Mouse (Mus musculus): Measurements from ENCODE around the gene Dnajc4. TPM values are rescaled to one million over a fixed set of nuclear protein-coding genes. Genes with fewer than 3 reads are reported as not detected.

The Dnajc4 gene
- total and polyA plus RNA-seq, 3 experiments: 11.6 to 29.4 (median 24.3) TPM

GRCm38 (mm10) chr19:6939106-6940002, 53.0 kb downstream of the Dnajc4 start:
- DNase-seq (ENCODE audit: low spot score): no peak
- Histone ChIP-seq H3K36me3 (replicated peaks) (peaks cover 31% of the 10 kb centered on the region), H3K4me1 (ENCODE audit: insufficient read depth, low read depth, low read length) (peaks cover 33% of the 10 kb centered on the region), H3K4me3 (ENCODE audit: low read depth, low read length) (peak overlapping the region; percentile 28; the same call in 1 of the 2 replicates), H3K27me3 (ENCODE audit: insufficient read depth, low read length) (peaks cover 12% of the 10 kb centered on the region), H3K9me3 (replicated peaks) (no peaks in the 10 kb centered on the region)
- no peak for TF ChIP-seq GATA1 (IDR thresholded peaks at IDR 0.05; ENCODE audit: borderline replicate concordance, low read length)
- no peak for TF ChIP-seq GATA2 (IDR thresholded peaks at IDR 0.05; ENCODE audit: borderline replicate concordance, low read depth, low read length)
- ATAC-seq (ENCODE audit: extremely low read depth, insufficient number of reproducible peaks, low FRiP score, poor library complexity, severe bottlenecking): no peak

Other genes starting within 250 kb of the Dnajc4 start
Only the 20 nearest of the 22 such genes appear.
- 3.6 and 9.6 TPM in 2 replicates for gene Rps6ka4, start 151.9 kb downstream of the Dnajc4 start, total RNA-seq (2014; fragmentation: Nextera tagmentation)
- 7.2 and 9.8 TPM in 2 replicates for gene Rps6ka4, start 151.9 kb downstream of the Dnajc4 start, total RNA-seq (2017)
- gene Rps6ka4, start 151.9 kb downstream of the Dnajc4 start, polyA plus RNA-seq (2012): 29.5 and 37.6 TPM in 2 replicates
- gene Ccdc88b, start 134.4 kb downstream of the Dnajc4 start, total RNA-seq (2014; fragmentation: Nextera tagmentation): 14.6 and 18.8 TPM in 2 replicates
- 54.3 and 65.7 TPM in 2 replicates for gene Ccdc88b, start 134.4 kb downstream of the Dnajc4 start, total RNA-seq (2017)
- gene Ccdc88b, start 134.4 kb downstream of the Dnajc4 start, polyA plus RNA-seq (2012): 102 and 124 TPM in 2 replicates
- gene Trmt112, start 82.9 kb downstream of the Dnajc4 start, total RNA-seq (2014; fragmentation: Nextera tagmentation): 191 and 244 TPM in 2 replicates
- gene Trmt112, start 82.9 kb downstream of the Dnajc4 start, total RNA-seq (2017): 286 and 298 TPM in 2 replicates
- gene Trmt112, start 82.9 kb downstream of the Dnajc4 start, polyA plus RNA-seq (2012): 261 and 287 TPM in 2 replicates
- 53.7 and 59.2 TPM in 2 replicates for gene Prdx5, start 82.5 kb downstream of the Dnajc4 start, total RNA-seq (2014; fragmentation: Nextera tagmentation)
- gene Prdx5, start 82.5 kb downstream of the Dnajc4 start, total RNA-seq (2017): 210 and 225 TPM in 2 replicates
- gene Prdx5, start 82.5 kb downstream of the Dnajc4 start, polyA plus RNA-seq (2012): 208 and 211 TPM in 2 replicates
- 10.0 and 17.9 TPM in 2 replicates for gene Esrra, start 70.8 kb downstream of the Dnajc4 start, total RNA-seq (2014; fragmentation: Nextera tagmentation)
- gene Esrra, start 70.8 kb downstream of the Dnajc4 start, total RNA-seq (2017): 21.1 and 25.6 TPM in 2 replicates
- 42.6 and 46.9 TPM in 2 replicates for gene Esrra, start 70.8 kb downstream of the Dnajc4 start, polyA plus RNA-seq (2012)
- not detected in 2 replicates for gene Catsperz, start 67.2 kb downstream of the Dnajc4 start, total RNA-seq (2014; fragmentation: Nextera tagmentation)
- 0.11 TPM in 1 of 2 replicates, not detected in the other for gene Catsperz, start 67.2 kb downstream of the Dnajc4 start, total RNA-seq (2017)
- gene Catsperz, start 67.2 kb downstream of the Dnajc4 start, polyA plus RNA-seq (2012): not detected in 2 replicates
- not detected in 2 replicates for gene Kcnk4, start 58.1 kb downstream of the Dnajc4 start, total RNA-seq (2014; fragmentation: Nextera tagmentation)
- gene Kcnk4, start 58.1 kb downstream of the Dnajc4 start, total RNA-seq (2017): 0.23 TPM in 1 of 2 replicates, not detected in the other
- gene Kcnk4, start 58.1 kb downstream of the Dnajc4 start, polyA plus RNA-seq (2012): 0.05 TPM in 1 of 2 replicates, not detected in the other
- gene Bad, start 50.7 kb downstream of the Dnajc4 start, total RNA-seq (2014; fragmentation: Nextera tagmentation): 12.6 and 19.1 TPM in 2 replicates
- gene Bad, start 50.7 kb downstream of the Dnajc4 start, total RNA-seq (2017): 50.7 and 62.7 TPM in 2 replicates
- 51.9 and 52.0 TPM in 2 replicates for gene Bad, start 50.7 kb downstream of the Dnajc4 start, polyA plus RNA-seq (2012)
- gene Gpr137, start 50.1 kb downstream of the Dnajc4 start, total RNA-seq (2014; fragmentation: Nextera tagmentation): 20.0 and 24.9 TPM in 2 replicates
- gene Gpr137, start 50.1 kb downstream of the Dnajc4 start, total RNA-seq (2017): 22.8 and 24.9 TPM in 2 replicates
- gene Gpr137, start 50.1 kb downstream of the Dnajc4 start, polyA plus RNA-seq (2012): 32.1 and 39.9 TPM in 2 replicates
- gene Ppp1r14b, start 17.6 kb downstream of the Dnajc4 start, total RNA-seq (2014; fragmentation: Nextera tagmentation): 74.0 and 111 TPM in 2 replicates
- 141 and 168 TPM in 2 replicates for gene Ppp1r14b, start 17.6 kb downstream of the Dnajc4 start, total RNA-seq (2017)
- gene Ppp1r14b, start 17.6 kb downstream of the Dnajc4 start, polyA plus RNA-seq (2012): 281 and 350 TPM in 2 replicates
- 12.5 and 14.1 TPM in 2 replicates for gene Plcb3, start 16.1 kb downstream of the Dnajc4 start, total RNA-seq (2014; fragmentation: Nextera tagmentation)
- gene Plcb3, start 16.1 kb downstream of the Dnajc4 start, total RNA-seq (2017): 9.9 and 10.6 TPM in 2 replicates
- gene Plcb3, start 16.1 kb downstream of the Dnajc4 start, polyA plus RNA-seq (2012): 21.0 and 22.2 TPM in 2 replicates
- gene Fkbp2, start 12.1 kb downstream of the Dnajc4 start, total RNA-seq (2014; fragmentation: Nextera tagmentation): 72.6 and 120 TPM in 2 replicates
- gene Fkbp2, start 12.1 kb downstream of the Dnajc4 start, total RNA-seq (2017): 58.8 and 72.0 TPM in 2 replicates
- 170 and 201 TPM in 2 replicates for gene Fkbp2, start 12.1 kb downstream of the Dnajc4 start, polyA plus RNA-seq (2012)
- gene Vegfb, start 4.9 kb downstream of the Dnajc4 start, total RNA-seq (2014; fragmentation: Nextera tagmentation): 29.6 and 41.0 TPM in 2 replicates
- 18.5 and 20.2 TPM in 2 replicates for gene Vegfb, start 4.9 kb downstream of the Dnajc4 start, total RNA-seq (2017)
- 92.6 and 118 TPM in 2 replicates for gene Vegfb, start 4.9 kb downstream of the Dnajc4 start, polyA plus RNA-seq (2012)
- gene Nudt22, start 3.5 kb upstream of the Dnajc4 start, total RNA-seq (2014; fragmentation: Nextera tagmentation): 16.6 and 30.0 TPM in 2 replicates
- gene Nudt22, start 3.5 kb upstream of the Dnajc4 start, total RNA-seq (2017): 17.8 and 21.0 TPM in 2 replicates
- 19.2 and 23.9 TPM in 2 replicates for gene Nudt22, start 3.5 kb upstream of the Dnajc4 start, polyA plus RNA-seq (2012)
- gene Trpt1, start 3.6 kb upstream of the Dnajc4 start, total RNA-seq (2014; fragmentation: Nextera tagmentation): 2.6 and 6.1 TPM in 2 replicates
- gene Trpt1, start 3.6 kb upstream of the Dnajc4 start, total RNA-seq (2017): 1.6 and 2.7 TPM in 2 replicates
- 1.2 TPM in 2 replicates for gene Trpt1, start 3.6 kb upstream of the Dnajc4 start, polyA plus RNA-seq (2012)
- gene Fermt3, start 26.9 kb upstream of the Dnajc4 start, total RNA-seq (2014; fragmentation: Nextera tagmentation): 66.2 and 69.5 TPM in 2 replicates
- gene Fermt3, start 26.9 kb upstream of the Dnajc4 start, total RNA-seq (2017): 267 and 318 TPM in 2 replicates
- 461 and 527 TPM in 2 replicates for gene Fermt3, start 26.9 kb upstream of the Dnajc4 start, polyA plus RNA-seq (2012)
- 301 and 356 TPM in 2 replicates for gene Stip1, start 47.4 kb upstream of the Dnajc4 start, total RNA-seq (2014; fragmentation: Nextera tagmentation)
- 267 and 279 TPM in 2 replicates for gene Stip1, start 47.4 kb upstream of the Dnajc4 start, total RNA-seq (2017)
- gene Stip1, start 47.4 kb upstream of the Dnajc4 start, polyA plus RNA-seq (2012): 136 and 224 TPM in 2 replicates
- gene Macrod1, start 64.2 kb upstream of the Dnajc4 start, total RNA-seq (2014; fragmentation: Nextera tagmentation): not detected in 2 replicates
- gene Macrod1, start 64.2 kb upstream of the Dnajc4 start, total RNA-seq (2017): not detected in 2 replicates
- gene Macrod1, start 64.2 kb upstream of the Dnajc4 start, polyA plus RNA-seq (2012): 0.60 and 0.89 TPM in 2 replicates
- gene Flrt1, start 113.2 kb upstream of the Dnajc4 start, total RNA-seq (2014; fragmentation: Nextera tagmentation): not detected in 2 replicates
- 0.05 and 0.12 TPM in 2 replicates for gene Flrt1, start 113.2 kb upstream of the Dnajc4 start, total RNA-seq (2017)
- not detected in 2 replicates for gene Flrt1, start 113.2 kb upstream of the Dnajc4 start, polyA plus RNA-seq (2012)
- 46.4 and 50.2 TPM in 2 replicates for gene Otub1, start 213.7 kb upstream of the Dnajc4 start, total RNA-seq (2014; fragmentation: Nextera tagmentation)
- gene Otub1, start 213.7 kb upstream of the Dnajc4 start, total RNA-seq (2017): 88.2 and 91.4 TPM in 2 replicates
- 153 and 175 TPM in 2 replicates for gene Otub1, start 213.7 kb upstream of the Dnajc4 start, polyA plus RNA-seq (2012)